Mouse (Mus musculus): ENCODE data around the gene Cryl1. TPM values are rescaled to one million over a fixed set of nuclear protein-coding genes. Genes with fewer than 3 reads are reported as not detected.

Cryl1 gene
- polyA plus RNA-seq, 1 experiment, result 580 TPM

DNA sequence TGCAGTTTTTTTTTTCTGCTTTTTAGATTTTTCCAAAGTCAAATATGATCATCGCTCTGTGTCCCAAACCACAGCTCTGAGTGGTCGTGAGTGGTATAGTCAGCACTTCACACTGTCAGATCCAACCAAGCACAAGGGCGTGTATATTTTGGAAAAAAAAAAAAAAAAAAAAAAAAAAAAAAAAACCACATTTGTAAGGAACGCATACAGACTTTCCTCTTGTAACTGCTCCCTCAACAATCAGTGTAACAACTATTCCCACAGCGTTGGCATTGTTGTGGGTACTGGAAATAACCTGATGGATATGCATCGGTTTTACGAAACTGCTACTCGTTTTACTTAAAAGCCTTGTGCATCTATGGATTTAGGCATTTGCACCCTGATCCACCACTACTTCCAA lies 9.8 kb upstream of the Cryl1 start:
- no peak overlapping the region for H3K4me3 ChIP-seq (ENCODE audit: insufficient read depth, low read depth, low read length)
- no peaks in the 10 kb centered on the region for H3K27me3 ChIP-seq (replicated peaks; ENCODE audit: control insufficient read depth, insufficient read depth, low read length)
- no peaks in the 10 kb centered on the region; the same call in 1 of the 2 replicates for H3K4me1 ChIP-seq (ENCODE audit: control insufficient read depth, insufficient read depth, low read length)
- no peak for TF ChIP-seq POLR2A (IDR thresholded peaks at IDR 0.05; ENCODE audit: low read depth, low read length)
- TF ChIP-seq CTCF (conservative IDR thresholded peaks at IDR 0.05; ENCODE audit: insufficient read depth, insufficient read length, low read depth, low read length), result no peak
- no peak overlapping the region; the same call in 1 of the 2 replicates for H3K27ac ChIP-seq (ENCODE audit: insufficient read depth, low read depth, low read length)
- DNase-seq, result no peak
- 60% methylated on average over 8 of the region's 8 CpGs for WGBS
- H3K36me3 ChIP-seq (ENCODE audit: control insufficient read depth, insufficient read depth, low read length), result no peaks in the 10 kb centered on the region

DNA sequence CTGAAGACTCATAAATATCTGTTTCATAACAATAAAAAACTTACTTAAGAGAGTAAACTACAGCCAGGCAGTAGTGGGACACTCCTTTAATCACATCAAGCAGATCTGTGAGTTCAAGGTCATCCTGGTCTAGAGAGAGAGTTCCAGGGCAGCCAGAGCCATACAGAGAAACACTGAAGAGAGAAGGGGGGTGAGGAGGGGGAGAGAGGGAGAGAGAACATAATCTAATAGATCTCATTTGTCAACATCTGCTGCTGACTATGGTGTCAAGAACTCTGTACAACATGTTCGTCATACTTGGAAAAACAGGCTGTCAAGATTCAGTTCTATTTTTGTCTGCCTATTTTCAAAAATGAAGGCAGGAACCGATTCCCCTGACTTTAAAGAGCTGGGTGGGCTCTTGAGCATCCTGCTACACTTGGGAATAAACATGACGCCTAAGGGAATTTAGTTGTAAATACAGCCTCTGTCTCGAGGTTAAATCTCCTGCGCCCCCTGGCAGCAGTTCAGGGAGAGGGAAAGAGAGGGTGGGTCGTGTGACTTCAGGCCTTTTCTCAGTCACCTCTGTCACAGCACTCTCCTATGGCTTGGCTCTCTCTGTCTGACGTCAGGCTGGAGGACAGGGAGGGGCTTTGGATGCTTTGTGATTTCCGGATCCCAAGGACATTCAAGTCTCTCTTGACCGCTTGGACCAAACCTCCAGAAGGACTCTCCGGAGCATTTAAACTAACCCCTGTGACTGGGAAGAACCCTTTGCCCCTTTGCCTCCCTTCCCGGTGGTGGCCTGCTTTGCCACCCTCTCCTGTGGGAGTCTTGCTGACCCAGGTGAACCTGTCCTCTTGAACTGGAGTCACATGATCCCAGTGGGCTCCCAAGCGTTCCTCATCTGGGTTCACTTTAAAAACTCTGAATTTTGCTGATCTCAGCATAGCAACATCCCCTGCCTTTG lies 9.0 kb upstream of the Cryl1 start:
- Histone ChIP-seq H3K27me3 (replicated peaks; ENCODE audit: control insufficient read depth, insufficient read depth, low read length) (no peaks in the 10 kb centered on the region), H3K4me3 (ENCODE audit: insufficient read depth, low read depth, low read length) (no peak overlapping the region), H3K4me1 (ENCODE audit: control insufficient read depth, insufficient read depth, low read length) (no peaks in the 10 kb centered on the region; the same call in 1 of the 2 replicates), H3K36me3 (ENCODE audit: control insufficient read depth, insufficient read depth, low read length) (no peaks in the 10 kb centered on the region), H3K27ac (ENCODE audit: insufficient read depth, low read depth, low read length) (peak overlapping the region; percentile 2; the same call in 1 of the 2 replicates)
- 5% methylated on average over 12 of the region's 12 CpGs for WGBS
- TF ChIP-seq CTCF (conservative IDR thresholded peaks at IDR 0.05; ENCODE audit: insufficient read depth, insufficient read length, low read depth, low read length) (peak; percentile 52), POLR2A (IDR thresholded peaks at IDR 0.05; ENCODE audit: low read depth, low read length) (no peak)
- peak; percentile 92 for DNase-seq

DNA sequence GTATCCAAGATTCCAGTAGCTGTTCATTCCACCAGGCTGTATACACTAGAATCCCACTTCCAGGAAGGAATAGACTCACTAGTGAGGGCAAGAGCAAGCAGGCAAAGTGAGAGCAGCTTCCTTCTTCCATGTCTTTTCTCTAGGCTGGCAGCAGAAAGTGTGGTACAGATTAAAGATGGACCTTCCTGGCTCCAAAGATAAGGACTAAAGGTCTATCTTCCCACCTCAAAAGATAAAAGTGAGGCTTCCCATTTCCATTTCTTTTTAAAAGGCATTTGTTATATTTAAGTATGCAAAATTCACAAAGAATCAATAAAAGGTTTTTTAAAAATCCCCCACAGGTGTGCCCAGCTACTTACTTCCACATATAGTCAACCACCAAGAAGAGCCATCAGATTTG lies 4.5 kb upstream of the Cryl1 start:
- Histone ChIP-seq H3K4me1 (ENCODE audit: control insufficient read depth, insufficient read depth, low read length) (no peaks in the 10 kb centered on the region; the same call in 1 of the 2 replicates), H3K27me3 (replicated peaks; ENCODE audit: control insufficient read depth, insufficient read depth, low read length) (no peaks in the 10 kb centered on the region), H3K4me3 (ENCODE audit: insufficient read depth, low read depth, low read length) (no peak overlapping the region), H3K36me3 (ENCODE audit: control insufficient read depth, insufficient read depth, low read length) (no peaks in the 10 kb centered on the region), H3K27ac (ENCODE audit: insufficient read depth, low read depth, low read length) (no peak overlapping the region)
- no peak for DNase-seq
- TF ChIP-seq POLR2A (IDR thresholded peaks at IDR 0.05; ENCODE audit: low read depth, low read length), result no peak
- TF ChIP-seq CTCF (conservative IDR thresholded peaks at IDR 0.05; ENCODE audit: insufficient read depth, insufficient read length, low read depth, low read length), result no peak

DNA sequence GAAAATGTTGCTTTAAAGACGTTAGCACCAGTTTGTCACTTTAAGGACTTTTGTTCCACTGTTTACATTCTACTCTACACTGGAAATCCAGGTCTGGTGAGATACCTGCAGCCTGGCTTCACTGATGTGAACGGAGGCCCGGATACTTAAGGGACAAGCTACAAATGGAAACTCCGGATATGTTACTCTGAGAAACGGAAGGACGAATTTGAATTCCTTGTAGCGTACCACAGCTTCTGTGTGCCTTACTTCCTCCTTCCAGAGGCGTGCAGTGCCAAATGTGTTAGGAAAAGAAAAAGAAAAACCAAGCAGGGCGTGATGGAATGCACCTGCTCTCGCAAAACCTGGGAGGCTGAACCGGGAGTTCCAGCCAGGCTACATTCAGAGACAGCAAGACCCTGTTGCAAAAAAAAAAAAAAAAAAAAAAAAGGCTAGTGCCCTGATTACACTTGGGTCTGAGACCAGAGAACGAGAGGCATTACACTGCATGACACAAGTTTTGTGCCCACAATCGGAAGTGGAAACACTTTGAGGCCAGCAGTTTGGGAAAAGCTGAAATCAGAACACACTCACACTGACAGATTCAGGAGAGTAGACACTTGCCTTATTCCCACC lies 591 bp upstream of the Cryl1 start:
- WGBS, result 2% methylated on average over 13 of the region's 13 CpGs

DNA sequence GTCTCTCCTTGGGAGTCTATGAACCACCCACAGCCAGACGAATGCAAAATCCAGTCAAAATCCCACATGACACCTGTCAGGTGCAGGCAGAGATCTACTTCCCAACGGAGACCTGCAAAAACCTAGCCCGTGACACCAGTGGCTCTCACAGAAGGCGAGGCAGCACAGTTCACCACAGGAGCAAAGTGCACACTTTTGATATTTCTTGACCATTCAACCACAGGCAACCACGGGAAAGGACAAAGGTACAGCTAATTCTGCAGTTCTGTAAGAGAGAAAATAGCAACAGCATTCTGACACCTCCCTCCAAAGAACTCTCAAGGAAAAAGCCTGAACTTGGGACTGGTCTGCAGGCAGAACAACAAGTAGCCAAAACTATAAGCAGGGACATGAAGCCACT lies 1.1 kb downstream of the Cryl1 start:
- Histone ChIP-seq H3K4me1 (ENCODE audit: control insufficient read depth, insufficient read depth, low read length) (peaks cover 11% of the 10 kb centered on the region), H3K4me3 (ENCODE audit: insufficient read depth, low read depth, low read length) (peak overlapping the region; percentile 59), H3K27me3 (replicated peaks; ENCODE audit: control insufficient read depth, insufficient read depth, low read length) (no peaks in the 10 kb centered on the region), H3K27ac (ENCODE audit: insufficient read depth, low read depth, low read length) (peak overlapping the region; percentile 90), H3K36me3 (ENCODE audit: control insufficient read depth, insufficient read depth, low read length) (no peaks in the 10 kb centered on the region)
- TF ChIP-seq CTCF (conservative IDR thresholded peaks at IDR 0.05; ENCODE audit: insufficient read depth, insufficient read length, low read depth, low read length) (no peak), POLR2A (IDR thresholded peaks at IDR 0.05; ENCODE audit: low read depth, low read length) (no peak)
- WGBS, result 58% methylated on average over 5 of the region's 5 CpGs
- DNase-seq, result peak; percentile 91

More for the DNA sequence above, 591 bp upstream of the Cryl1 start:
- no peak for TF ChIP-seq CTCF (conservative IDR thresholded peaks at IDR 0.05; ENCODE audit: insufficient read depth, insufficient read length, low read depth, low read length)
- no peak for TF ChIP-seq POLR2A (IDR thresholded peaks at IDR 0.05; ENCODE audit: low read depth, low read length)
- Histone ChIP-seq H3K27ac (ENCODE audit: insufficient read depth, low read depth, low read length) (peak overlapping the region; percentile 79), H3K4me1 (ENCODE audit: control insufficient read depth, insufficient read depth, low read length) (peaks cover 6% of the 10 kb centered on the region), H3K27me3 (replicated peaks; ENCODE audit: control insufficient read depth, insufficient read depth, low read length) (no peaks in the 10 kb centered on the region), H3K4me3 (ENCODE audit: insufficient read depth, low read depth, low read length) (peak overlapping the region; percentile 66), H3K36me3 (ENCODE audit: control insufficient read depth, insufficient read depth, low read length) (no peaks in the 10 kb centered on the region)
- peak; percentile 64 for DNase-seq

DNA sequence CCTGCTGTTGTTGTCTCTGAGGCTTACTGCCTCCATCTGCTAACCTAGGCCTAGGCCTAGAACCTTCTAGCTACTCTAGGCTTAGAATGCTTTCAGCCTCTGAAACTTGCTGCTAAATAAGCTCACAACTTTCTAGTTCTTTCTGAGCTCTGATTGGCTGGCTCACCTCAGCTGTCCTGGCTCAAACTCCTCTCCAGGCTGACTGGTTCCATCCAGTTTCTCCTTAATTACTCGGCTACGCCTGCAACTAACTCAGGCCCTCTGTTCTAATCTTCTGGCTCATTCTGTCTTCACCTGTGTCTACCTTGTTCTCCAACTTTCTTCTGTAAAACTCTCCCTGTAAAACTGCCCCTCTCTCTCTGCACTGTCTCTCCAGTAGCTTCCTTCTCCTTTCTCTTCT lies 2.9 kb downstream of the Cryl1 start:
- 38% methylated on average over 2 of the region's 2 CpGs for WGBS
- DNase-seq, result peak; percentile 88
- TF ChIP-seq POLR2A (IDR thresholded peaks at IDR 0.05; ENCODE audit: low read depth, low read length), result no peak
- Histone ChIP-seq H3K4me1 (ENCODE audit: control insufficient read depth, insufficient read depth, low read length) (peaks cover 12% of the 10 kb centered on the region), H3K4me3 (ENCODE audit: insufficient read depth, low read depth, low read length) (no peak overlapping the region), H3K27ac (ENCODE audit: insufficient read depth, low read depth, low read length) (peak overlapping the region; percentile 68), H3K27me3 (replicated peaks; ENCODE audit: control insufficient read depth, insufficient read depth, low read length) (no peaks in the 10 kb centered on the region), H3K36me3 (ENCODE audit: control insufficient read depth, insufficient read depth, low read length) (peaks cover 2% of the 10 kb centered on the region; the same call in 1 of the 2 replicates)

DNA sequence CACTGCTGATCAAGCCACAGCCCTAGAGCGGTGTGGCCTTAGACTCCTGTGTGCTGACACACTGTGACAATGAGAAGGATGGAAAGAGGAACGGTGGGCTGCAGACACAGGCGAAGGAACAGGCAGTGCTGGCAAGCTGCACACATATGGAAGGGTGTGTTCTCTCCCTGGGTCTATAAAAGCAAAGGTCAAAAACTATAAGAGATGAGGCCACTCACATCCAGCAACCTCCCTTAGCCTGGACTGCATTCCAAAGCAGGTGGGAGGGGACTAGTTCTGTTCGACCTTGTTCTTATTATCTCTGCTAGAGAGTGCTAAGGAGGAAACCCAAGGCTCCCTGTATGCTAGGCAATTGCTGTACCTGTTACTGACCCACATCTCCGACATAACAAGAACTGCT lies 6.1 kb downstream of the Cryl1 start:
- TF ChIP-seq POLR2A (IDR thresholded peaks at IDR 0.05; ENCODE audit: low read depth, low read length) (no peak), CTCF (conservative IDR thresholded peaks at IDR 0.05; ENCODE audit: insufficient read depth, insufficient read length, low read depth, low read length) (no peak)
- Histone ChIP-seq H3K27me3 (replicated peaks; ENCODE audit: control insufficient read depth, insufficient read depth, low read length) (no peaks in the 10 kb centered on the region), H3K36me3 (ENCODE audit: control insufficient read depth, insufficient read depth, low read length) (peaks cover 3% of the 10 kb centered on the region; the same call in 1 of the 2 replicates), H3K4me1 (ENCODE audit: control insufficient read depth, insufficient read depth, low read length) (peaks cover 15% of the 10 kb centered on the region), H3K27ac (ENCODE audit: insufficient read depth, low read depth, low read length) (no peak overlapping the region), H3K4me3 (ENCODE audit: insufficient read depth, low read depth, low read length) (no peak overlapping the region)
- no peak for DNase-seq
- WGBS, result 56% methylated on average over 5 of the region's 5 CpGs

All from kidney, adult 2 months (tissue).